Mouse (Mus musculus): Measurements from ENCODE around the gene Cd300a. TPM values are rescaled to one million over a fixed set of nuclear protein-coding genes. Genes with fewer than 3 reads are reported as not detected.

Cd300a gene
- polyA plus RNA-seq (2015; fragmentation: Nextera tagmentation; extraction: Ambion mirVana), result 4.6 and 5.9 TPM in 2 replicates

DNA sequence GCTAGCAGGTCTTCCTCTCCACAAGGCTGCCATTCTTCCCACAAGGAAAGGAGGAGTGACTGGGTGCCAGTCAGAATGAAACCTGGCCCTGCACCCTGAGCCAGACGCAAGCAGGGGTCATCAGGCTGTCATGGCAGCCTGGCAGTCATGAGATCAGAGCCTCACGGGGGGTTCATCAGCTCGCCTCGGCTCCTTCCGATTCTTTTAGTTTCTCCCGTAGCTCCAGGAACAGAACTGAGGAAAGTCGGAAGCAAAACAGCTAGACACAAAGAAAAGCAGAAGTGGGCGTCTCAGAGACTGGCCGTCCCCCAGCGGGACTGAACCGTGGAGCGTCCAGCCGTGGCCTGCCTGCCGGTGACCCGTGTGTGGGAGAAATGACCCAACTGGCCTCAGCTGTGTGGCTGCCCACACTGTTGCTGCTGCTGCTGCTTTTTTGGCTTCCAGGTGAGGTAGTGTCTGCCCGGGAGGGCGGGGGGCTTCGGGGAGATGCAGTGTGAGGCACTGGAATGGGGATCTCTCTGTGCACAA, at the start of gene Cd300a:
Cd300a (plus strand) TSS at position 51 of the 528 bp plus-strand sequence.
- no peak for ATAC-seq
- H3K9ac ChIP-seq (replicated peaks; ENCODE audit: low read depth), result no peak within 1 kb of the TSS
- DNase-seq (ENCODE audit: low spot score), result no peak
- no peaks in the 10 kb centered on the region for H3K27me3 ChIP-seq (replicated peaks; ENCODE audit: insufficient read depth, low read length)
- no peaks in the 10 kb centered on the region for H3K9me3 ChIP-seq (ENCODE audit: low read length)
- H3K4me1 ChIP-seq (ENCODE audit: insufficient read depth, low read depth, low read length), result no peaks in the 10 kb centered on the region
- H3K4me3 ChIP-seq (ENCODE audit: low read depth, low read length), result no peak within 1 kb of the TSS
- TF ChIP-seq EP300 (IDR thresholded peaks at IDR 0.05) (no peak), CTCF (IDR thresholded peaks at IDR 0.05) (no peak)
- H3K36me3 ChIP-seq (ENCODE audit: insufficient read depth, low read length), result no peaks in the 10 kb centered on the region
- 64% methylated on average over 18 of the region's 18 CpGs for WGBS
- H3K27ac ChIP-seq (ENCODE audit: low read length), result no peak within 1 kb of the TSS
- no peak within 1 kb of the TSS for H3K4me2 ChIP-seq (replicated peaks; ENCODE audit: low read depth, low read length)

DNA sequence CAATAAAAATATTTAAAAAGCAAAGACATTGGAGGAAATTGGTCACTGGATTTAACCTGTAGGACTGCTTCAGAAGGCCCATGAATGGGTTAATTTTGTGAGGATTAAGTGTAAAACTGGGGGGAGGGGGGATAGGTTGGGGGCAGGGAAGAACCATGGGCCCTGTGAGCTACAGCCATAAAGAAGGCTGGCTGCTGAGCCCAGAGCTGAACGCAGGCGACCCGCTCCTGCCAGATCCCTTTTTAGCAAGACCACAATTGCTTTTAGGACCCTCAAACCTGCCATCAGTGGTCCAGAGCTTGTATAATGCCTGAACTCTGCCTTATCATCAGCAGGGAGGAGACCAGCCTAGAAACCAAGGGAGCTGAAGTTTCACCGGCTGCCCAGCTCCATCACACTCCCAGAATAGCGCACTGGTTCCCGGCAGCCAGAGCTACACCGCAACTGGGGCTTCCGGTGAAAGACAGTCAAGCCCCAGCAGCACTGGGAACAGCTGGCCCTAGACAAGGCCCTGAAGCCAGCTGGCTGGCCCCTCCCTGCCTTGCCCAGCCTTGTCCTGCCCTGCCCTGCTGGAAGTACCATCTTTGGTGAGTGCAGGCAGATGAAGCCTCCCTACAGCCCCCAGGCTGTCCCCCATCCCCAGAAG, 45.9 kb upstream of the Cd300a start:
- no peak overlapping the region for H3K27ac ChIP-seq (ENCODE audit: low read length)
- WGBS, result 22% methylated on average over 8 of the region's 8 CpGs
- ATAC-seq, result peak; percentile 65

DNA sequence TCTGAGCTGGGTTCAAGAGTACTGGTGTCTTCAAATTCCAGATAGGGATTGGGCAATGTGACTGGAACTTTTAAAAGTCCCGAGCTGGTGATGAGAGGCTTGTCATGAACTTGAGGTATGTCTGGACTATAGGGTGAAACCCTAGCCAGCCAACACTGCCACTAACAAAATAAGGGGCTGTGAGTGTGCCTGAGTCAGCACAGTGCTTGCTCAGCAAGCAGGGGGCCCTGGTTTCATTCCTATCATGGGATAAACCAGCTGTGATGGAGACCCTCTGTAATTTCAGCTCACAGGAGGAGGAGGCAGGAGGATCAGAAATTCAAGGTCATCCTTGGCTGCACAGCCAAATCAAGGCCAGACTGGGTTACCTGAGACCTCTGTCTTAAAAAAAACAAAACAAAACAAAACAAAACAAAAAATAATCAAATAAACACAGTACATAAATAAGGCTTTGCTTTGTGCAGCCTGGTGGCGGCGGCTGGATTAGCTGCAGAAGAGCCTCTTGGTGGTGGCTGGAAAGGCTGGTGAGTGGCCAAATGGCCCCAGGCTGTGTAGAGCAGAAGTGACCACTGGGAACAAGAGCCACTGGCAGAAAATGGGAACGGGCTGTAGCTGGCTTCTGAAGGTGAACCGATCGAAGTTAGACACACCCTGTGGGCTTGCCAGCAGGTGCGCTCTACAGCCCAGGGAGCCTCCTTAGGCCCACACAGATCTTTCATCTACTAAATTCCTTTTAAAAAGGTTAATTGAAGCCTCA, 45.2 kb upstream of the Cd300a start:
- Histone ChIP-seq H3K4me1 (ENCODE audit: insufficient read depth, low read depth, low read length) (no peaks in the 10 kb centered on the region), H3K27me3 (replicated peaks; ENCODE audit: insufficient read depth, low read length) (0 out of 2 replicates have a peak, but pooled peaks cover 6% of the 10 kb centered on the region), H3K36me3 (ENCODE audit: insufficient read depth, low read length) (no peaks in the 10 kb centered on the region), H3K4me3 (ENCODE audit: low read depth, low read length) (no peak overlapping the region), H3K9ac (replicated peaks; ENCODE audit: low read depth) (no peak overlapping the region), H3K27ac (ENCODE audit: low read length) (no peak overlapping the region), H3K4me2 (replicated peaks; ENCODE audit: low read depth, low read length) (no peak overlapping the region), H3K9me3 (ENCODE audit: low read length) (no peaks in the 10 kb centered on the region)
- 75% methylated on average over 7 of the region's 7 CpGs for WGBS
- no peak for ATAC-seq
- no peak for TF ChIP-seq EP300 (IDR thresholded peaks at IDR 0.05)
- no peak for TF ChIP-seq CTCF (IDR thresholded peaks at IDR 0.05)
- no peak for DNase-seq (ENCODE audit: low spot score)

More for the DNA sequence above, 45.9 kb upstream of the Cd300a start:
- Histone ChIP-seq H3K9me3 (ENCODE audit: low read length) (no peaks in the 10 kb centered on the region), H3K4me1 (ENCODE audit: insufficient read depth, low read depth, low read length) (no peaks in the 10 kb centered on the region), H3K9ac (replicated peaks; ENCODE audit: low read depth) (no peak overlapping the region), H3K27me3 (replicated peaks; ENCODE audit: insufficient read depth, low read length) (no peaks in the 10 kb centered on the region), H3K36me3 (ENCODE audit: insufficient read depth, low read length) (no peaks in the 10 kb centered on the region), H3K4me2 (replicated peaks; ENCODE audit: low read depth, low read length) (no peak overlapping the region), H3K4me3 (ENCODE audit: low read depth, low read length) (no peak overlapping the region)
- no peak for TF ChIP-seq CTCF (IDR thresholded peaks at IDR 0.05)
- TF ChIP-seq EP300 (IDR thresholded peaks at IDR 0.05), result no peak
- DNase-seq (ENCODE audit: low spot score), result peak; percentile 36

DNA sequence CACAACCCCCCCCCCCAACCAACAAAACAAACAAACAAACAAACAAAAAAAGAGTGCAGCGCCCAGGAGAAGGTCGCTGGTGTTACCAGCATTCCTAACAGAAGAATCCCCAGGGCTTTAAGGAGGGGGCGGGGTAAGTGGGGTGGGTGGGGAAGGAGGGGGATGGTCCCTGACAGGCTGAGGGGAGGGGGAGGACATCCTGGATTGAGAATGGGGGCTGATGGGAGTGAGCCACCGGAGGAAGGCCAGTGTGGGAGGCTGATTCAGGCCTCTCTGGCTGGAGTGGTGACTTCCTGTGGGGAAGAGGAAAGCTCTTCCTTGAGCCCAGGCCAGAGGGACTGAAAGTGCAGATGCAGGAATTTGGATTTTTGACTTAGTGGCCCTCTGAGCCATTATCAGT, 43.5 kb upstream of the Cd300a start:
- no peaks in the 10 kb centered on the region for H3K9me3 ChIP-seq (ENCODE audit: low read length)
- no peak for TF ChIP-seq CTCF (IDR thresholded peaks at IDR 0.05)
- no peak for TF ChIP-seq EP300 (IDR thresholded peaks at IDR 0.05)
- no peak for DNase-seq (ENCODE audit: low spot score)
- 61% methylated on average over 4 of the region's 4 CpGs for WGBS
- no peak overlapping the region for H3K9ac ChIP-seq (replicated peaks; ENCODE audit: low read depth)
- H3K4me3 ChIP-seq (ENCODE audit: low read depth, low read length), result no peak overlapping the region
- no peaks in the 10 kb centered on the region for H3K36me3 ChIP-seq (ENCODE audit: insufficient read depth, low read length)
- H3K4me1 ChIP-seq (ENCODE audit: insufficient read depth, low read depth, low read length), result no peaks in the 10 kb centered on the region
- peaks cover 6% of the 10 kb centered on the region; the same call in 1 of the 2 replicates for H3K27me3 ChIP-seq (replicated peaks; ENCODE audit: insufficient read depth, low read length)
- H3K4me2 ChIP-seq (replicated peaks; ENCODE audit: low read depth, low read length), result no peak overlapping the region
- no peak for ATAC-seq
- no peak overlapping the region for H3K27ac ChIP-seq (ENCODE audit: low read length)

DNA sequence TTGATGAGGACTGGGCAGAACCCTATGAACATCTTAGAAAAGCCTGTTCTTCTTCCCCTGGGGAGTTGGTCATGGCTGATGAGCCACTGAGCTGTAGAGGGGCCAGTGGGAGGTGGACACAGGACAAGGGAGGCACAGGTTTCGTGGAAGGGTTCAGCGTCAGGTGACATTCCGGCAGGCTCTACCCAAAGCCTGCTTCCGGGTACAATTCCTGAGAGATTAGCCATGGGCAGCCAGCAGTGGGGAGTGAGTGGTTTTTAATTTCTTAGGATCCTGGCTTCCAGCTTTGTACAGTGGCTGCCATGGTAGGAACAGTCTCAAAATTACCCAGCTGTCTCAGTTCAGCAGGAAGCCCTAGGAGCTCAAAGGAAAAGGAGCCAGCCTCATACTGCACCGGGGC, 42.8 kb upstream of the Cd300a start:
- peaks cover 6% of the 10 kb centered on the region; the same call in 1 of the 2 replicates for H3K27me3 ChIP-seq (replicated peaks; ENCODE audit: insufficient read depth, low read length)

DNA sequence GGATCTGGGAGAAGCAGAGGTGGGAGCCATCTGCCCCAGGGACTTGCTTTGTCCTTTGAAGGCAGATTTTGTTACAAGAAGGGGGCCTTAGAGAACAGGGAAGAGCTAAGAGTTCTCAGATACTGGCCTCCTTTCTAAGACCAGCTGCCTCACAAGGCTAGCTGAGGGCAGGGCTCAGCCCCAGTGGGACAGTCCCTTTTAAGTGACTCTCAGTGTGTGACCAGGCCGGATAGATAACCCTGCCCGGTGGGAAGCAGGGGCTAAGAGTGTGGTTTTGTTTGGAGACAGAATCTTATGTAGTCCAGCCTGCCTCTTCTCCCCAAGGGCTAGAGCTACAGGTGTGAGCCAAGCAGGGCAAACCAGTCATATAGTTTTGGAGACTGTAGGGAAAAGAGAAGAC, 40.3 kb upstream of the Cd300a start:
- H3K9me3 ChIP-seq (ENCODE audit: low read length), result no peaks in the 10 kb centered on the region
- no peaks in the 10 kb centered on the region for H3K4me1 ChIP-seq (ENCODE audit: insufficient read depth, low read depth, low read length)
- 18% methylated on average over 2 of the region's 2 CpGs for WGBS
- H3K27ac ChIP-seq (ENCODE audit: low read length), result no peak overlapping the region
- H3K27me3 ChIP-seq (replicated peaks; ENCODE audit: insufficient read depth, low read length), result peaks cover 6% of the 10 kb centered on the region; the same call in 1 of the 2 replicates
- no peak for TF ChIP-seq CTCF (IDR thresholded peaks at IDR 0.05)
- no peak for TF ChIP-seq EP300 (IDR thresholded peaks at IDR 0.05)
- H3K4me3 ChIP-seq (ENCODE audit: low read depth, low read length), result no peak overlapping the region
- DNase-seq (ENCODE audit: low spot score) (no peak), ATAC-seq (no peak)
- H3K4me2 ChIP-seq (replicated peaks; ENCODE audit: low read depth, low read length), result no peak overlapping the region
- H3K9ac ChIP-seq (replicated peaks; ENCODE audit: low read depth), result no peak overlapping the region
- no peaks in the 10 kb centered on the region for H3K36me3 ChIP-seq (ENCODE audit: insufficient read depth, low read length)

More for the DNA sequence above, 42.8 kb upstream of the Cd300a start:
- no peak overlapping the region for H3K9ac ChIP-seq (replicated peaks; ENCODE audit: low read depth)
- no peak for TF ChIP-seq EP300 (IDR thresholded peaks at IDR 0.05)
- no peak for TF ChIP-seq CTCF (IDR thresholded peaks at IDR 0.05)
- no peaks in the 10 kb centered on the region for H3K9me3 ChIP-seq (ENCODE audit: low read length)
- no peak overlapping the region for H3K4me3 ChIP-seq (ENCODE audit: low read depth, low read length)
- no peak overlapping the region for H3K27ac ChIP-seq (ENCODE audit: low read length)
- ATAC-seq (no peak), DNase-seq (ENCODE audit: low spot score) (no peak)
- H3K4me1 ChIP-seq (ENCODE audit: insufficient read depth, low read depth, low read length), result no peaks in the 10 kb centered on the region
- H3K4me2 ChIP-seq (replicated peaks; ENCODE audit: low read depth, low read length), result no peak overlapping the region
- WGBS, result 86% methylated on average over 5 of the region's 5 CpGs
- H3K36me3 ChIP-seq (ENCODE audit: insufficient read depth, low read length), result no peaks in the 10 kb centered on the region

Data from lung, postnatal 0 days (tissue).